Mouse (Mus musculus) embryo, embryonic 11.5 days (tissue): ENCODE measurements around the gene Echs1.
A peak's percentile ranks its signal among the peaks of the same experiment; 100 is the strongest.
"Not testable (repeated sequence)": the region's sequence is repeated elsewhere in the genome, so short reads cannot be mapped to it uniquely, and the experiment has no call there.

Experiments used
- DNase-seq: peaks from one replicate; pipeline ENCODE4 v3.0.0-alpha.2; 2012; ENCODE audit warnings: low read depth, low spot score

Gene Echs1

DNA sequence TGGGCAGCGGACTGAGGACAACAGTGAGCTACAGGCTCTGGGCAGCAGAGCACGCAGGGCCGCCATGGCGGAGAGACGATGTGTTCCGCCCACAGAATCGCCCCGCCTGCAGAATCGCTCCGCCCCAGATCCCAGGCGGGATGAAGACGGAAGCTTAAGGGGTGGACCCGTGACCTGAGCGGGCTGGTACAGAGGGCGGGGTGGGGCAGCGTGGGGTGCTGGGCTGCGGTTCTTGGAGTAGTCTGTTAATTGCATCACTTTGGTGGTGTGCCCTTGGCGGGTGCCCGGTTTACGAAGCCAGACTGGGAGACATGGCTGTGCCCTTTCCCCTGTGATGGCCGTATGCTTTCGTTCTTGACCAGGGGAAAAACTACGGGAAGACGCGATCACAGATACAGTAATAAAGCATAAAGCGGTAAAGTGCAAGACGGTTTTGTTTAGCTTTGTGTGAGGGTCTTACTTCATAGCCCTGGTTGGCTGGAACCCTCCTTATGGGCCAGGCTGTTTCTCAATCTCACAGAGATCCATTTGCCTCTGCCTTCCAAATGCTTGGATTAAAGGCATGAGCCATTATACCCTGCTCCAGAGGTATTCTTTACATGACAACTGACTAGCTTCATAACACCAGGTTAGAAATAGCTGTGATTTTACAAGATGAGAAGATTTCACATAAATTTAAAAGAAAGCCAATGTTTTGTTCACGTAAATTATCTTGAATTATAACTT lies at the start of gene Echs1:
TSS of gene Echs1 (minus strand) at position 148 of the 726 bp plus-strand sequence.
- DNase-seq = peak; percentile 76

GRCm38 (mm10) chr7:140164664-140165063 lies 48.4 kb upstream of the Echs1 start, which contains the start of gene Olfr522:
Olfr522 (minus strand) TSS chr7:140164764.
- no peak for DNase-seq

DNA sequence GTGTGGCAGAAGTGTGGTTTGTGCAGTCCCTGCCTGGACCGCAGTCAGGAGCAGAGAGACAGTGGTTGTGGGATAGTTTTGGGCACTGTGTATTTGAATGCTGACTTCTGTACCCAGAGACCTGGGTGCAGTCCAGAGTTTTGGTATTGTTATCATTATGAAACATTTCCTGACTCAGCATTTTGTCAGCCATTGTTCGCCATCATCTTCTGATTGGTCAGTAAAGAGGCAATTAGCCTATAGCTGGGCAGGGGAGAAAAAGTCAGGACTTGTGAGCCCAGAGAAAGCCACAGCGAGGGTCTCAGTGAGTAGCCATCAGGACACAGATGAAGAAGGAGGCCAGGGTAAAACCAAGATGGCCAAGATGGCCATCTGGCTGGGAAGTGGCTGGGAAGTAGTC lies 44.1 kb upstream of the Echs1 start:
- no peak for DNase-seq

GRCm38 (mm10) chr7:140154218-140154927 lies 38.1 kb upstream of the Echs1 start, which contains the start of gene Sprn:
Sprn (minus strand) TSS chr7:140154877.
- DNase-seq = no peak

DNA sequence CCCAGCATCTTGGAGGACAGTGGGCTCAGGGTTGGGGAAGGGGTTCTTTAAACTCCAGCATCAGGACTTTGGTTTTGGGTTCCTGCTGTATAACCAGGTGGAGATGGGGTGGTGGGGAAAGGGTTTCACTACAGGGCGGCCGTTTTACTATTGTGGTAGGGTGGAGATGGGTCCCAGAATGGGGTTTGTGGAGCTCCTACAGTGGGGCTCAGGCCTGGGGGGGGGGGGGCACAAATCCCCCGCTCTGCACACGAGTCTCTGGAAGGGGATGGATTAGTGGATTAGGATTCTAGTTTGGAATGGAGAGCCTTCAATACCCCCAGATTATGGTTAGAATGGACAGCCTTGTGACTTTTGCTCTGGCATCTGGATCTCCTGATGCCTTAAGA lies 37.5 kb upstream of the Echs1 start:
- DNase-seq = no peak

DNA sequence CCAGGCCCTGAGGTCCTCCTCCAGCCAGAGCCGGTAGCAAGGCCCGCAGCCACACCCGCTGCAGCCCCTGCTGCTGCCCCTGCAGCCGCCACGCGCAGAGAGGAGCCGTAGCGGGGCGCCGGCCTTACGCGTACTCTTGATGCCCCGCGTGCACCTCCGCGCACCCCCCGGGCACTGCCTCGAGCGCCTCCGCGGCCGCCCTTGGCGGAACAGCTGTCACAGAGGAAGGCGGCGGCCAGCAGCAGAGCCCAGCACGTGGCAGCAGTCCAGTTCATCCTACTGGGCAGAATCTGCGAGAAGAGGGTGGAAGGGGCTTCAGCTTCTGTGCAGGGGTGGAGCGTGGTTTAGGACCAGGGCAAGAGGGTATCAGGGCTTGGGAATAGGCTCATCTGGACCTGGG lies 37.1 kb upstream of the Echs1 start:
- no peak for DNase-seq

DNA sequence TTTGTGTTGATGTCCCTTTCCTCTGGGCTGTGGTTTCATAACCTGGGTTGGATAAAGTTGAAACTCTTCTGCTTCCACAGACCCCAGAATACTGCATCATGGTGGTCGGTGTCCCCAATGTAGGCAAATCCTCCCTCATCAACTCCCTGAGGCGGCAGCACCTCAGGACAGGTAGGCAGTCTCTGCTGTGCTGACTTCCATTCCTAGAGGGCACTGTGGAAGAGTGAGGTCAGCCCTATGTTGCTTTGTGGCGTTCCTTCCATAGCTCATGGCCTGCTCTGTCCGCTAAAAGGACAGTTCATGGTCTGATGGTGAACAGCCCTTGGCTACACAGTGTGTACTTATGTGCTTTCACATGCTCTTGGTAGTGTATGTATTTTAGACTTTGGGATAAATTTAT lies 28.3 kb upstream of the Echs1 start:
- DNase-seq = no peak

DNA sequence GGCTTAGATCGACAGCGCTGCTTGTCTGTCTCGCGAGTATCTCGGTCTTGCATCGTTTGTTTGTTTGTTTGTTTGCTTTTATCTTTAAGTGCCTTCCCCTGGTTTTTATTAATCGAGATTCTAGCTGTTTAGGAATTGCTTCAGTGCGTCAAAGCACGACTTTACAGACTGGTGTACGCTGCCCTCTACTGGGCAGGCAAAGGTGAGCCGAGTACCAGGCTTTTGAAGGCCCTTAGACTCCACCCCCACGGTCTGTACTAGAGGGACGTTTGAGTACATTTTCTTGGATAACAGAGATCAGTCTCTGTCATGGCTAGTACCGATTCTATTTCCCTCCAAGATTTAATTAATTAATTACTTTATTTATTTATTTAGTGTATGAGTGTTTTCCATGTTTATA lies 25.1 kb upstream of the Echs1 start:
- DNase-seq = peak; percentile 40

DNA sequence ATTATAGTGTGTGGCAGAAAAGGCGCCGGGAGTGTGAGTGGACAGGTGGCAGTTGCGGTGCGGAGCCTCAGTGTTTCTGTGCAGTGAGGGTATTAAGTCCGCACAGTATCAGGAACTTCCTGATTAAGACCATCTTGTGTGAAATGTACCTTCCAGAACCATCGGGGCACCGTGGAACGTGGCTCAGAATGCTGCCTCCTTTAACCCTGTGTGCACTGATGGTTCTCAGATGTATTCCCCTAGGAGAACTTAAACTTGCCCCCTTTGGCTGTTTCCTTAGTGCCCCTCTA lies 21.7 kb upstream of the Echs1 start:
- DNase-seq = no peak

DNA sequence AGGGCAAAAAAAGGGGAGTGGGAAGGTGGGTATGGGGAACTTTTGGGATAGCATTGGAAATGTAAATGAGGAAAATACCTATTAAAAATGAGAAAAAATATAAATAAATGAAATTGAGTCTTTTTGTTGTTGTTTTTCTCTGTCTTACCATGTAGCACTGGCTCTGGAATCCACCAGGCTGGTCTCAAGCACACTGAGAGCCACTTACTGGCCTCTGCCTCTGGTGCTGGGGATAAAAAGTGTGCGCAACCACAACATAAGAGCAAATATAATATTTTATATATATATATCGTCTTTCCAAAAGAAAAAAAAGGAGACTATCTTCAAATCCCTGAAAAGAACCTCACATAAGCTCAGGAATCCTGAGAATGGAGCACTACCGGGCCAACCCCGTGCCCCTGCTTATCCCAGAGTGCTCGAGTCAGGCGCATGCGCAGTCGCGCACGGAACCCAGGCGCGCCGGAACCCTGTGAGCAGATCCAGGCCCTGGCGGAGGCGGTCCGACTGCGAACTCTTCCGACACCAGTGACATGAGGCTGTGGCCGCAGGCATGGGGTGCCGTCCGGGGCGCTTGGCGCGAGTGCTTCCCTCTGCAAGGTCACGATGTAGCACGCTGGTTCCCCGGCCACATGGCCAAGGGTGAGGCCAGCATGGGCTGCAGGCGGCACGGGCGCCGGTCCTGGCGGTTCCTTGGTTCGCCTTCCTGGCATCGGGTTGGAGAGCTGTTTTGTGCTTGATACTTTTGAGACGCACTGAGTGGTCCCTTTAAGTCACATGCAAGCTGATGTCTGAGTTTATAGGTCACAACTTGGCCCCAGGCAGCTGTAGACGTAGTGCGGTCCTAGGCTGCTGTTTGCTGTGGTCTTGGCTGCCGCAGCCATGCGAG lies 21.1 kb upstream of the Echs1 start, which contains the start of gene Mtg1:
TSS of gene Mtg1 (plus strand) at position 430 of the 886 bp plus-strand sequence.
- DNase-seq = peak; percentile 91

- no peak for DNase-seq
Observed at GRCm38 (mm10) chr7:140135106-140135770, 19.0 kb upstream of the Echs1 start.

- not testable (repeated sequence) for DNase-seq
Observed at GRCm38 (mm10) chr7:140134033-140134432, 17.8 kb upstream of the Echs1 start.

GRCm38 (mm10) chr7:140132184-140132583 lies 15.9 kb upstream of the Echs1 start:
- DNase-seq = not testable (repeated sequence)

DNA sequence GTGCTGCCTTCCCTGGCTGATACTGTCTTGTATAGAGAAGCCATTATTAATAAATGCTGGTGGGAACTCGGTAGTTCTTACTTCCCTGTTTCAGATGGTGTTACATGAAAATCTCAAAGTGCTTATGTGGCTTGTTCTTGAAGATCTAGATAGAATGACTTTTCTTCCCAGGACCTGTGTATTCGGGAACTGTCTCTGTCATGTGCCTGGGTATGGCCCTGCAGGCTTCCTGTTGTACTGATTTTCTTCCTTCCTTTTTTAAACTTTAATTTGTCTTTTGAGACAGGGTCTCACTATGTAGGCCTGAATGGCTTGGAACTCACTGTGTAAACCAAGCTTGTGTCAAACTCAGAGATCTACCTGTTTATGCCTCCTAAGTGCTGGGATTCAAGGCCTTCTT lies 11.6 kb upstream of the Echs1 start:
- no peak for DNase-seq

DNA sequence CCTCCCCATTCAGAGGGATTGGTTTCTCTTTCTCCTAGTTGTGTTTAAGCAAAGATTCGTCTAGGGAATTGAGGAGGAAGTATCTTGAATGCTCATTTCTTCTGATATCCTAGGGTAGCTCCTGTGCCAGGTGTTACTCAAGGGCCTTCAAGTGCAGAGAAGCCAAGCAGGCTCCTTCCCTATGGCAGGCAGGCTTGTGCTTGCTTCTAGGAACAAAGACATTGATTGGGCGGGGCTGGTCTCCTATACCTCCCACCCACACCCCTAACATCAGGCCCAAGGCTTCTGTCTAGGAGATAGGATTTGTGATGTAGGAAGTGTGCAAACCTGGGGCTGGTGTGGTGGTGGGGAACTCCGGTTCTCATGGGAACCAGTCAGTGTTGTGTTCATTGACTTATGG lies 10.7 kb upstream of the Echs1 start:
- DNase-seq = no peak

DNA sequence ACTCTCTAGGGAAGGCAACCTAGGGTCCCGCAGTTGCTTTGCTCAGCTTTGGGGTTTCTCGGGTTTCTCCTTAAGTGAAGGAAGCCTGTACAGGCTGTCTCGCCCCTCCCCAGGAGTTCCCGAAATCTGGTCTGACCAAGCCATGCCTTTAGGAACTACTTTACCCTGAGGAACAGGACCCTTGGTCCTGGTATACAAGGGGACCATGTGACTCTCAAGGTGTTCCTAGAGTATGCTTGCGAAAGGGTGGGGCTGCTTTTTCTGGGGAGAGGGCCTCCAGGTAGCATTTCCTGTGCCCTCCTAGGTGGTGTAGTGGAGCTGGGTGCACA lies 9.7 kb upstream of the Echs1 start:
- no peak for DNase-seq

DNA sequence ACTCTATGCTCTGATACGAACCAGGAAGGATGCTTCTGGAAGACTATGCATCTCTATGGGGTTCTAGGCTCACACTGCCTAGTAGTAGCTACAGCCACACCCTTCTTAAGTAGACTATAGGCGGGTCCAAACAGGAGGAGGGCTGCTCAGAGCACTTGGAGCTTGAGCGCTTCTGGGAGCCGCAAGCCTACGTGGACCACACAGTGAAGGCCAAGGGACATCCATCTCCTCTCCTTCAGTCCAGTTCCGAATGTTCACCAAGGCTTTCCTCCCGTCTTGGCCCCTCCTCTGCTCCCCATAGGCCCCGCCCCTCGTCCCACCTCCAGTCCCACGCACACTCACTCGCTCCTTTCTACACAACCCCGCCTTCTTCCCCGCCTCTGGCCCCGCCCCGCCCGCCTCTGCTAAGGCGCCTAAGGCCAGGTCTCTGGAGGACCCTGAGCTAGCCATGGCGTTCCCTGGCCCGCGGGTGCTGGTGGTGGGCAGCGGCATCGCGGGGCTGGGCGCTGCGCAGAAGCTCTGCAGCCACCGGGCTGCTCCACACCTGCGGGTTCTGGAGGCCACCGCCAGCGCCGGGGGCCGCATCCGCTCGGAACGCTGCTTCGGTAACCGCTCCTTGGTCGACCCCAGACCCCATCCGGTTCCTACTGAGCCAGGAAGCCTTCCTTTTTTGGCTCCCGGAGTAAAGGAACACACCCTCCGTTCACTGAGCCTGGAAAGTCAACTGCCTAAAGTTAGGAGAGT lies 9.2 kb upstream of the Echs1 start:
- peak; percentile 83 for DNase-seq

DNA sequence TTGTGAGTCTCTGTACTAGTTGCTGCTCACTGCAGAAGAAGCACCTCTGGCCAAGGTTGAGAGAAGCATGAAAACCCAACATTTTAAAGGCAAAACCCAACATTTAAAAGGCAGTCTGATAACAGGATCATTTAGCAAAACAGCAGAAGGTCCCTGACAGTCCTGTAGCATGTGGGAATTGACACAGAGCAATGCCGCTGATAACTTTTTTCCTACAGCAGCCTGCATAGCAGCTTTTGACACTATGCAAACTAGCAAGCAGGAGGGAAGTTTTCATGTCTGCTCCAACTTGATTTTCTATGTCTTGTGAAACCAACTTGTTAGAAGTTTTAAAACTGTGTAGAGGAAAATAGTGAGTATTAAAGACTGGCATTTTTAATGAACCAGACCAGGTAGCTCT lies 8.1 kb upstream of the Echs1 start:
- no peak for DNase-seq

DNA sequence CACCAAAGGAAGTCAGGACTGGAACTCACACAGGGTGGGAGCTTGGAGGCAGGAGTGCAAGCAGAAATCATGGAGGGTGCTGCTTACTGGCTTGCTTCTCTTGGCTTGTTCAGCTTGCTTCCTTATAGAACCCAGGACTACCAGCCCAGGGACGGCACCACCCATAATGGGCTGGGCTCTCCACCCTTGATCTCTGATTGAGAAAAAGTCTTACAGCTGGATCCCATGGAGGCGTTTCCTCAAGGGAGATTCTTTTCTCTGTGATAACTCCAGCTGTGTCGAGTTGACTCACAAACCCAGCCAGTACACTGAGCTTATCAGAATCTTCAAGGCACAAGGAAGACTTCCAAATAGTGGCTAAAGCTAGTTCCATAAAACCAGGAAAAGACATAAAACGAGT lies 6.5 kb upstream of the Echs1 start:
- no peak for DNase-seq

GRCm38 (mm10) chr7:140121338-140121910 lies 5.1 kb upstream of the Echs1 start:
- DNase-seq = no peak

GRCm38 (mm10) chr7:140120484-140120883 lies 4.2 kb upstream of the Echs1 start:
- no peak for DNase-seq
